Mouse (Mus musculus): ENCODE results near the gene Igf2bp3. TPM values are rescaled to one million over a fixed set of nuclear protein-coding genes. Genes with fewer than 3 reads are reported as not detected.

Gene Igf2bp3
- polyA plus RNA-seq, 1 experiment from 2014 or later, result 96.1 TPM

Other genes with a start within 250 kb of the Igf2bp3 start
- not detected in 2 replicates for gene Doxl2, start 240.0 kb downstream of the Igf2bp3 start, polyA plus RNA-seq (2016; fragmentation: Nextera tagmentation; extraction: Ambion mirVana)
- gene Svs1, start 228.1 kb downstream of the Igf2bp3 start, polyA plus RNA-seq (2016; fragmentation: Nextera tagmentation; extraction: Ambion mirVana), result not detected in 2 replicates
- gene Gpnmb, start 178.4 kb downstream of the Igf2bp3 start, polyA plus RNA-seq (2016; fragmentation: Nextera tagmentation; extraction: Ambion mirVana), result 0.05 TPM in 2 replicates
- 60.2 and 63.1 TPM in 2 replicates for gene Malsu1, start 141.2 kb downstream of the Igf2bp3 start, polyA plus RNA-seq (2016; fragmentation: Nextera tagmentation; extraction: Ambion mirVana)
- gene Tra2a, start 49.1 kb upstream of the Igf2bp3 start, polyA plus RNA-seq (2016; fragmentation: Nextera tagmentation; extraction: Ambion mirVana), result 63.9 and 87.2 TPM in 2 replicates
- gene Ccdc126, start 104.3 kb upstream of the Igf2bp3 start, polyA plus RNA-seq (2016; fragmentation: Nextera tagmentation; extraction: Ambion mirVana), result 6.7 and 7.4 TPM in 2 replicates
- gene Fam221a, start 152.8 kb upstream of the Igf2bp3 start, polyA plus RNA-seq (2016; fragmentation: Nextera tagmentation; extraction: Ambion mirVana), result 3.5 and 3.6 TPM in 2 replicates
- 0.21 TPM in 1 of 2 replicates, not detected in the other for gene Stk31, start 180.6 kb upstream of the Igf2bp3 start, polyA plus RNA-seq (2016; fragmentation: Nextera tagmentation; extraction: Ambion mirVana)